Comparison of ENCODE assay signal across 8 mouse cellular contexts in genomic region chr4:152477466-152478223, GRCm38 (mm10). TPM values are rescaled to one million over a fixed set of nuclear protein-coding genes. Genes with fewer than 3 reads are reported as not detected.
DNase-seq lines count a peak whose midpoint lies in the region; ATAC-seq and TF ChIP-seq lines count a peak whose summit lies in the region.

Kcnab2 (minus strand) TSS chr4:152477871.

- H3K27ac ChIP-seq in gastrocnemius, adult 2 months: peak within 1 kb of the TSS; percentile 88
- H3K27ac ChIP-seq in hindbrain, embryonic 16.5 days (ENCODE audit: low read depth, low read length): peak within 1 kb of the TSS; percentile 91

- peaks cover 20% of the 10 kb centered on the region for H3K4me1 ChIP-seq in hindbrain, embryonic 16.5 days (ENCODE audit: control insufficient read depth, insufficient read depth, low read depth, low read length)

- peak within 1 kb of the TSS; percentile 83 for H3K9ac ChIP-seq in hindbrain, embryonic 16.5 days (ENCODE audit: low read depth, low read length)

- intact Hi-C loops in gastrocnemius, adult 2 months (cut with DNase I): loop anchor here (5.0 kb wide), 1 partner anchor 150 kb away; the partner anchor contains the start of gene Rpl22

- peak within 1 kb of the TSS; percentile 90 for H3K4me2 ChIP-seq in hindbrain, embryonic 16.5 days (ENCODE audit: low read length)

- peak within 1 kb of the TSS; percentile 87 for H3K4me3 ChIP-seq in gastrocnemius, adult 2 months
- peak within 1 kb of the TSS; percentile 80 for H3K4me3 ChIP-seq in hindbrain, embryonic 16.5 days (ENCODE audit: low read length)

- TF ChIP-seq CTCF in gastrocnemius, adult 2 months (IDR thresholded peaks at IDR 0.05): no peak

- H3K36me3 ChIP-seq in hindbrain, embryonic 16.5 days (ENCODE audit: control insufficient read depth, insufficient read depth, low read length): 0 out of 2 replicates have a peak, but pooled peaks cover 2% of the 10 kb centered on the region

- peak; percentile 95 for ATAC-seq in activated CD4-positive, CD25-positive, alpha-beta regulatory T cell, adult 4 months
- ATAC-seq in common myeloid progenitor, adult 5-6 weeks (replicated peaks; ENCODE audit: low read depth, poor library complexity, severe bottlenecking): peak; percentile 94
- peak; percentile 96 for ATAC-seq in hindbrain, embryonic 16.5 days

- H3K27me3 ChIP-seq in hindbrain, embryonic 16.5 days (replicated peaks; ENCODE audit: control insufficient read depth, insufficient read depth, low read length): no peaks in the 10 kb centered on the region

- WGBS in hindbrain, embryonic 16.5 days: 0% methylated on average over 63 of the region's 63 CpGs

- H3K9me3 ChIP-seq in hindbrain, embryonic 16.5 days (ENCODE audit: control insufficient read depth, low read length): no peaks in the 10 kb centered on the region; the same call in 1 of the 2 replicates

- peak; percentile 99 for DNase-seq in gastrocnemius, adult 2 months
- DNase-seq in left cerebral cortex, adult 11 months (ENCODE audit: low spot score): peak; percentile 100
- peak; percentile 100 for DNase-seq in lung, postnatal 36 days
- peak; percentile 99 for DNase-seq in retina, embryonic 14.5 days (ENCODE audit: low spot score)
- DNase-seq in thymus, postnatal 36 days: peak; percentile 100

RNA-seq across cellular contexts. Expression of gene Kcnab2, which starts in this region (rescaled TPM):
- polyA plus RNA-seq in activated CD4-positive, CD25-positive, alpha-beta regulatory T cell, adult 4 months (2017; shearing (Covaris generic)): 100 to 1,000 TPM in 1 of 2 experiments, 10 to 100 TPM in 1; 91.1 to 112 TPM
- total RNA-seq in common myeloid progenitor, adult 5-6 weeks (2017): 59.8 and 61.7 TPM in 2 replicates
- total RNA-seq in gastrocnemius, adult 2 months (2021): 1 to 10 TPM in 1 of 2 experiments, under 1 TPM in 1; 0.51 to 1.6 TPM
- 33.2 and 33.5 TPM in 2 replicates for polyA plus RNA-seq in hindbrain, embryonic 16.5 days (2015; fragmentation: Nextera tagmentation; extraction: Ambion mirVana)

Comparison
In these comparisons a context has a peak if more than half of its experiments do, and no peak if none do; other contexts are left out.
1. Peak in every context shown above with its lines: DNase-seq, ATAC-seq, H3K4me3 ChIP-seq and H3K27ac ChIP-seq.
2. RNA of gene Kcnab2 (total RNA-seq): 59.8 to 61.7 TPM in common myeloid progenitor, adult 5-6 weeks; 0.51 to 1.6 TPM in gastrocnemius, adult 2 months; every median in the first group is over 10 times any median in the second.